Mouse (Mus musculus) hindbrain, embryonic 13.5 days (tissue): ENCODE results near the gene Pnma3. TPM values are rescaled to one million over a fixed set of nuclear protein-coding genes. Genes with fewer than 3 reads are reported as not detected.
"Not testable (repeated sequence)": the region's sequence is repeated elsewhere in the genome, so short reads cannot be mapped to it uniquely, and the experiment has no call there.

ENCODE experiments used
- ATAC-seq: fragments of 200-750 bp; cut with Nextera tagmentation; 2 replicates; pipeline ENCODE4 v1.8.0; 2017; ENCODE audit warnings: moderate TSS enrichment; ENCODE audit not compliant: low FRiP score
- H3K27ac ChIP-seq: fragments of 300-500 bp; sonication (generic); 2 replicates; pipeline ENCODE4 v1.5.1; 2015; ENCODE audit warnings: inconsistent platforms, mild to moderate bottlenecking, moderate library complexity
- H3K27me3 ChIP-seq: fragments of 300-500 bp; sonication (generic); 2 replicates; pipeline ENCODE4 v1.6.1; 2015; ENCODE audit warnings: mild to moderate bottlenecking, inconsistent platforms
- H3K36me3 ChIP-seq: fragments of 300-500 bp; sonication (generic); 2 replicates; pipeline ENCODE4 v1.6.1; 2015; ENCODE audit warnings: mild to moderate bottlenecking, inconsistent platforms
- H3K4me1 ChIP-seq: fragments of 300-500 bp; sonication (generic); replicated peaks from 2 replicates; pipeline ENCODE4 v1.6.1; 2015; ENCODE audit warnings: inconsistent platforms
- H3K4me2 ChIP-seq: fragments of 300-500 bp; sonication (generic); 2 replicates; pipeline ENCODE4 v1.6.1; 2015; ENCODE audit warnings: inconsistent platforms, mild to moderate bottlenecking, moderate library complexity
- H3K4me3 ChIP-seq: fragments of 300-500 bp; sonication (generic); 2 replicates; pipeline ENCODE4 v1.5.1; 2015; ENCODE audit warnings: mild to moderate bottlenecking, inconsistent platforms
- H3K9ac ChIP-seq: fragments of 300-500 bp; sonication (generic); 2 replicates; pipeline ENCODE4 v1.6.1; 2015; ENCODE audit warnings: mild to moderate bottlenecking, inconsistent platforms
- H3K9me3 ChIP-seq: fragments of 300-500 bp; sonication (generic); 2 replicates; pipeline ENCODE4 v1.6.1; 2016; ENCODE audit warnings: inconsistent platforms
- WGBS: fragments of 180-500 bp; shearing (Covaris S2); methylation state at CpG from one replicate; pipeline ENCODE4 v1.1.7; 2015; 5-methylcytosine and 5-hydroxymethylcytosine counted together
- polyA plus RNA-seq: library from polyadenylated mRNA; unstranded; fragments of >200 nt; fragmentation: Nextera tagmentation; extraction: Ambion mirVana; gene quantifications from 2 replicates; pipeline ENCODE4 v1.2.1, GENCODE M21; 2015

Pnma3 gene
- polyA plus RNA-seq, 1 experiment from 2014 or later, result 2.3 TPM

- WGBS, result no CpG with 5 or more reads among the region's 7 CpGs
- H3K27ac ChIP-seq, H3K9ac ChIP-seq, H3K27me3 ChIP-seq, ATAC-seq, H3K4me1 ChIP-seq, H3K4me2 ChIP-seq, H3K4me3 ChIP-seq, H3K9me3 ChIP-seq, H3K36me3 ChIP-seq: not testable (repeated sequence)
Observed at GRCm38 (mm10) chrX:73116747-73117146, 52.2 kb downstream of the Pnma3 start, which contains the start of gene Gm14685. Gene Gm14685, plus strand, starts transcription at chrX:73117047.

Other genes with a start within 250 kb of the Pnma3 start
- gene Gabrq, start 239.6 kb upstream of the Pnma3 start, polyA plus RNA-seq, result 2.4 TPM in 2 replicates
- 88.2 and 93.0 TPM in 2 replicates for gene Cetn2, start 146.4 kb upstream of the Pnma3 start, polyA plus RNA-seq
- gene Nsdhl, start 146.2 kb upstream of the Pnma3 start, polyA plus RNA-seq, result 41.9 and 44.4 TPM in 2 replicates
- 0.96 and 1.5 TPM in 2 replicates for gene Zfp185, start 77.4 kb upstream of the Pnma3 start, polyA plus RNA-seq
- gene Pnma5, start 27.7 kb upstream of the Pnma3 start, polyA plus RNA-seq, result not detected in 2 replicates
- 0.29 and 0.62 TPM in 2 replicates for gene Xlr4a, start 17.7 kb downstream of the Pnma3 start, polyA plus RNA-seq
- gene Xlr3a, start 32.3 kb downstream of the Pnma3 start, polyA plus RNA-seq, result 3.5 and 5.1 TPM in 2 replicates
- 0.28 and 0.51 TPM in 2 replicates for gene Gm14685, start 52.3 kb downstream of the Pnma3 start, polyA plus RNA-seq
- gene Xlr5b, start 84.0 kb downstream of the Pnma3 start, polyA plus RNA-seq, result not detected in 2 replicates
- gene DXBay18, start 84.7 kb downstream of the Pnma3 start, polyA plus RNA-seq, result 0.21 and 0.44 TPM in 2 replicates
- gene Spin2d, start 112.2 kb downstream of the Pnma3 start, polyA plus RNA-seq, result not detected in 2 replicates
- 18.9 and 23.1 TPM in 2 replicates for gene Xlr3b, start 127.4 kb downstream of the Pnma3 start, polyA plus RNA-seq
- 0.44 and 1.1 TPM in 2 replicates for gene Xlr4b, start 149.5 kb downstream of the Pnma3 start, polyA plus RNA-seq
- gene F8a, start 163.5 kb downstream of the Pnma3 start, polyA plus RNA-seq, result 33.2 and 35.2 TPM in 2 replicates
- 0.30 and 0.79 TPM in 2 replicates for gene Xlr4c, start 178.3 kb downstream of the Pnma3 start, polyA plus RNA-seq
- gene Xlr3c, start 200.6 kb downstream of the Pnma3 start, polyA plus RNA-seq, result 0.32 and 0.96 TPM in 2 replicates
- gene Xlr5a, start 228.2 kb downstream of the Pnma3 start, polyA plus RNA-seq, result not detected in 2 replicates
- not detected in 2 replicates for gene Xlr5c, start 228.2 kb downstream of the Pnma3 start, polyA plus RNA-seq